Mouse (Mus musculus) monocyte, adult 5-6 weeks (primary cell): ENCODE measurements at regions not wholly inside any gene's neighbourhood (a gene's known extent, or its start where the extent isn't known, plus 50 kb on each side); places are given as distances from the start of the nearest gene placed in this dataset.

Experiments
- ATAC-seq: fragments of 153-309, 156-312 bp; replicated peaks from 2 replicates; pipeline ENCODE4 v1.8.0; 2017; ENCODE audit warnings: mild to moderate bottlenecking; ENCODE audit not compliant: low TSS enrichment, insufficient number of reproducible peaks, severe bottlenecking, poor library complexity, low FRiP score

DNA sequence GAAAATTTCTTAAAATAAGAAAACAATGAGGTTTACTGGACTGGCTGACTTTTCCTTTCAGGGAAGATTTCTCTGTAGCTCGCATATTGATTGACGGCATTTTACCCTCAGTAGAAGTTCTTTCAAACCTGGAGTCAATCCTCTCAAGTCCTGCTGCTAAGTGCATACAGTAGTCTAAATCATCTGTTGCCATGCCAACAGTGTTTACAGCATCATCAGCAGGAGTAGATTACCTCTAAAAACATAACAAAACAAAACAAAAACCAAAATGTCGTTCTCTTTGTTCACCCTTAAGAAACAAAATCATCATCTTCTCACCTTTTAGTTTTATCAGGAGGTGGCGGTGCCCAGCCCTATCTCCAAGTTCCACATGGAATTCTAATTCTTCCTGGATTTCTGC, 143.8 kb downstream of the Icos start:
- ATAC-seq: no peak

DNA sequence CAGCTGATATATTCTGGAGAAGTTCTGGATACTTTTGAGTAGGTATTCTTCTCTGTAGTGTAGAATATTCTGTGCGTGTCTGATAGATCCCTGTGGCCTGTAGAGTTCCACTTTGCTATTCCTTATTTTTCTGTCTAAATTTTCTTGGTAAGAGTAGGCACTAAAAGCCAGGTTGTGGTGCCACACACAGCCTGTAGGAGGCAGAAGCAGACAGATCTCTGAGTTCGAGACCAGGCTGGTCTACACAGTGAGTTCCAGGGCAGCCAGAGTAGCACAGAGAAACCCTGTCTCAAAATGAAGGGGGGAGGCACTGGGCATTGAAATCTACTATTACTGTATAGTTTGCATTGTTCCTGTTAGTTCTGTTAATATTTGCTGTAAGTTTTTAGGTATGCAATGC, 147.4 kb downstream of the Icos start:
- ATAC-seq: no peak

DNA sequence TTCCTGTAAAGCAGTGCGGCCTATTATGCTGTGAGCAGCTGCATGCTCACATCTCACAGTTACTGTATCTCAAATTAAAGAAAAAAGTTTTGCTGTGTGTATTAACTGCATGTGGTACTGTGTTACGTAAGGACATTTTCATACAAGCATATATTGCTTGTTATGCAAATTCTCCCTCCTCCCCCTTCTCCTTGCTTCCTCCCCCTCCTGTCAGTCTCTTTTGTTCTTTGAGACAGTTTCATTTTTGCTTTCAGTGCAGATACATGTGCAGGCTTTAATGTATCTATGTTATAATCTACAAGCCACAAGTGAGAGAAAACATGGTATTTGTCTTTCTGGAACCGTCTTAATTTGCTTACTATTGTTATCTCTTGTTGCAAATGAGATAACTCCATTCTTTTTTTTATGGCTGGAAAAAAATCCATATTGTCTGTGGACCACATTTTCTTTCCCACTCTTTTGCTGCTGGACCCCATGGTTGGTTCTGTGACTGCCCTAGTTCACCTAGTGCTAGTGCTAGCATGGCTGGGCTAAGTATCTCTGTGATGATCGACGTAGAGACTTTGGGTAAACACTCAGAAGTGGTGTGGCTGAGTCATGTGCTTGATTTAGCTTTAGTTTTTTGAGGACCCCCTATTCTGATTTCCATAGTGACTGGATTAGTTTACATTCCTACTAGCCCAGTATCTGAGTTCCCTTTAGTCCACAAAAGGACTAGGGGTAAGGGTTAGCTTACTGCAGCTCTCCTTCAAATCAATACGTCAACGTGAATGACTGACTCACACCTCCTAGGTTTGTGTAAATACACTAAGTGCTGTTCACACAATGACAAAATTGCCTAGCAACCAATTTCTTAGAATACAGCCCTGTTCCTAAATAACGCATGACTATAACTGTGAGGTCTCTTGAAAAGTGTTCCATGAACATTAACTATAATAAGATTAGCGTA, 158.1 kb downstream of the Icos start:
- no peak for ATAC-seq

DNA sequence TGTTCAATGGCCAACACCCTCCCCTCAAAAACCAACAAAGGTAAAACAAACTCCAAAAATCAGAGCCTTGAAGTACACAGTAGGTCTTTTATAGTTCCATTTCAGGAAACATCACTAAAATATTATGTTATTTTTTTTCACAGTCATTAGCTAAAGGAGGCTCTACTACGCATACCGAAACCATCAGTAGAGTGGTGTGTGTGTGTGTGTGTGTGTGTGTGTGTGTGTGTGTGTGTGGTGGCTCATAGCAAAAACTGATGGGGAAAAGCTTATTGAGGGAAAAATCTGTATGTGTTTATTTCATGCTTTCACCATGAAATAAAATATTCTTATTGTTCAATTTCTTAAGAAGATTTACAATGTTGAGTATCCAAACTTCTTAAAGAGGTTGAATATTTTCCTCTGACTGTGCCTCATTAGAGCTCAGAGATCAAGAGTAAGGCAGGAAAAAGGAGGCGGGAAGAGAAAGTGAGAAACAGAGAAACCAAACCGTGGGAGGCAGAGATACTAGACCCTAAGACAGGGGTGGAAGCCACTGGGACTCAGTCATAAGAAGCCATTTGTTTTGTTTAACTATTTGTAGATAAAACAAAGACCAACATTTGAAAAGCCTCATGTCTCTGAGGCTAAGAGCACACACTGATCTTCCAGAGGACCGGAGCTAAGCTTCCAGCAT, 159.6 kb downstream of the Icos start:
- ATAC-seq: no peak

DNA sequence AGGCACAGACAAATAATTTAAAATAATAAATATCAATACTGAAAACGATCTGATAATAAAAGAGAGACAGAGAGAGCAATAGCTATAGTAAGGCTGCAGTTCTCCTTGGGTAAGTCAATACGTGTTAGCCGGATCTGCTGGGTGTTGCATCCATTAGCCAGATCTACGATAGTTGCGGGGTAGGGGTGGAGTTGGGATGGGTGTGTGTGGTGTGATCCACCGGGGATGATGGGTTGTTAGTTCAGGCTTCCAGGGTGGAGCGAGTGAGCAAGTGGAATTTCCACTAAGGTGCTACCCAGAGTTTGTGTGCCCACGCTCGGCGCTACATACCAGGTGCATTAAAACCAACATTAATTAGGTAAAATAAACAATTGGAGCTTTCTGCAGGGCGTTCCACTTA, 160.2 kb downstream of the Icos start:
- no peak for ATAC-seq

DNA sequence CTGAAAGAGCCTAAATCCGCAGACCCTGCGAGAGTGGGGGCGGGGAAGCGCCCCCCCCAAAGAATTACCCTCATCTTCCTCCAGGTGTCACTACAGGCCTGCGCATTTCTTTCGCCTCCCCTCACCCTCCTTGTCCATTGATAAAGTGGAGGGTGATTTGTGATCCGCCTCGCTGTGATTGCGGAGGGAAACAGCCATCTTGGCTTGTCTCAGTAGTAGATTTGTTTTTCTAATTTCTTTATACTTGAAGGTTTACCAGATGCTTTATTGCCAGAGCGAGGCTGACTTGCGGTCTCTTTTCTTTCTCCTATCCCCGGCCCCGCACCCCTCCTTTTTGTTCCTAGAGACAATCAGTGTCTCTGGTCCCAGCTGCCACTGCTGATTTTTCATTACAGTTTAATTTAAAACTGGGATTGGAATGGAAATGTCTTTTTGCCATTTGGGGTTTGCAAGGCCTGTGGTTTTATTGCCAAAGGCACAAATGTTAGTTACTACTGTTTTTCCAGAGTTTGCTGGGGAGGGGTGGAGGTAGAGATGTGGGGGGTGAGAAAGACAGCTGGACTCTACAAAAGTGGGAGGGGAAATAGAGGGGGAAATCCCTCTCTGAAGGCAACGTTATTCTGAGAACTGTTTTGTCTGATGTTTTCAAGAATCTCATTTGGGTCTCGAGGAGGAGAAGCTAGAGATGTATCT, 161.7 kb downstream of the Icos start:
- no peak for ATAC-seq

DNA sequence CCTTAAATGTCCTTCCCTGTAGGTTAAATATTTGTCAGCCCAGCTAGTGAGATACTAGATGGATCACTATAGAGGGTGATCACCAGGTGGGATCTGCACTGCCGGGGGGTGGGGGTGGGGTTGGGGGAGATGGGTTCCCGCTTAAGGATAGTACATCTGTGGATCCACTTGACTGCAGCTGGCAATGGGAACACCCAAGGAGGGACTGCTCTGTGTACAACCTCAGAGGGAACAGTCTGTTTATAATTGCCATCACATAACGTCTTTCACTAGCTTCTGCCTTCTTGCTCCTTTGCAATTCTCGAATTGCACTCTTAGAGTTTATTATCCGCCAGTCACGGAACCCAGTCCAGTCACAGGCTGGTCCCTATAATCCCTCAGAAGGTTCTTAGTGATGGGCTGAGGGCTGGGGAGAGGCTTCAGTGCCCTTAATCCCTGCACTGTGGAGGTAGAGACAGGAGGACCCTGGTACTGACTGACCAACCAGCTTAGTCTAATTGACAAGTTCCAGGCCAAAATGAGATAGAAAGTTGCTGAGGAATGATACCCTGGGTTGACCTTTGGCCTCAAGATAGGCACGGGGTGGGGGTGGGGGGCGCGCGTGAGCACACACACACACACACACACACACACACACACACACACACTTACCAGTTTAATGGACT, 162.4 kb downstream of the Icos start:
- no peak for ATAC-seq

DNA sequence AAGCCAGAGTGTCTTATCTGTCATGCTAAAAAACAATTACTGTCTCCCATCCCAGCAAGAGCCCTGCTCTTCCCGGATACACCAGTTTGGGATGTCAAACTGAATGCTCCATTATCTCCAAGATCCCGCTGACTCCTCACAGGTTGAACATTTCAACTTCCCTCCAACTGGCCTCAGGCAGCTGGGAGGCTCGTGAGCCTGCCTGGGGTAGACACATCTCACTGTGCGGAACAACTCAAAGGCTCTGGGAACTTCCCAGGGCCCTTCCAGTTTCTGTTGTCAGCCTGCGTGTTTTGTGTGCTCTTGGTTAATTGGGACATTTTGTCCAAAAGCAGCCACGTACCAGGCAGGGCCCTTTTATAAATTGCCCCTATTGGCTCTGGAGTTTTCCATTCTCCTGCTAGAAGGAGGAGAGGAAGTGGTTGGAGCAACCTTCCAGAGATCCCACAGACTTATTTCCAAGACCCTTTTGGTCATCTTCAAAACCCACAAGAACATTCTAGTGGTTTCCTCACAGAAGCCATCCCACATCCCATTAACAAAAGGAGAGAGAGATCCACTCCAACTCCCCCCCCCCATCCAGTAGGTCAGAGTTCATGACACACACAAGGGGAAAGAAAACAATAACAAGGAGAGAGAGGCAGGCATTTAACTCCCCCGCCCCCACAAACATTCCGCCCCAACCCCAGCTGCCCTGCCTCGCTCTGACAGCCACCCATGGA, 163.3 kb downstream of the Icos start:
- no peak for ATAC-seq

DNA sequence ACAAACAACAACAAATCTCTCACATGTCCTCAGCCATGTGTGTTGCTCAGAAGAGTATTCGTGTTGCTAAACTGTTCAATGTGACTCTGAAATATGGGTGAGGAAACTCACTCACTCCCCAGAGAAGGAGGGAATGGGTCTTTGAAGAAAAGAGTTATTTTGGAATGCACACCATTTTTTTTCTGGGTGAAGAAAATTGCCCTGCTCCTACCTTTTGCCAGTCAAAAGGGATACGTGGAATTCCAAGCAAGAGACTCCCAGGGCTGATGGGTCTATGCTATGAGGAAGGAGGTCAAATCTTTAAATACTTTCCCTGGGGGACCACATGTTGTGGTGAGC, 163.8 kb downstream of the Icos start:
- ATAC-seq: no peak

DNA sequence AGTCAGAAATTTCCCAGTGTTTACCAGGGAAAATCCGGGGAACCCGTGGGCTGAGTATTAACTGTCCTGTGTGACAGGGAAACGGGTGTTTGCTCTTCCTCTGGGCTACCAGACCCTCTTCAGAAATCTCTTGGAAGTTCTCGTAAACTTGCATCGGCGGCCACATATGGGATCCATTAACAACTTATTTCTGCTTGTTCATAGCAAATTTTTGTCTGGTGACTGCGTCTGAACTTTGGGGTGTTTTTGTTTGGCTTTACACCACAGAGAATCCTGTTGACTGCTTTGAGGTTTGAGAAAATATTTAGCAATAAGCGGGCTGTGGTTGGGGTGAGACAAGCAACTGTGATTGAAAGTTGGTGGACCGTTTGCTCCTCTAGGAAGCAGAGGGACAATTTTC, 164.2 kb downstream of the Icos start:
- ATAC-seq: no peak

DNA sequence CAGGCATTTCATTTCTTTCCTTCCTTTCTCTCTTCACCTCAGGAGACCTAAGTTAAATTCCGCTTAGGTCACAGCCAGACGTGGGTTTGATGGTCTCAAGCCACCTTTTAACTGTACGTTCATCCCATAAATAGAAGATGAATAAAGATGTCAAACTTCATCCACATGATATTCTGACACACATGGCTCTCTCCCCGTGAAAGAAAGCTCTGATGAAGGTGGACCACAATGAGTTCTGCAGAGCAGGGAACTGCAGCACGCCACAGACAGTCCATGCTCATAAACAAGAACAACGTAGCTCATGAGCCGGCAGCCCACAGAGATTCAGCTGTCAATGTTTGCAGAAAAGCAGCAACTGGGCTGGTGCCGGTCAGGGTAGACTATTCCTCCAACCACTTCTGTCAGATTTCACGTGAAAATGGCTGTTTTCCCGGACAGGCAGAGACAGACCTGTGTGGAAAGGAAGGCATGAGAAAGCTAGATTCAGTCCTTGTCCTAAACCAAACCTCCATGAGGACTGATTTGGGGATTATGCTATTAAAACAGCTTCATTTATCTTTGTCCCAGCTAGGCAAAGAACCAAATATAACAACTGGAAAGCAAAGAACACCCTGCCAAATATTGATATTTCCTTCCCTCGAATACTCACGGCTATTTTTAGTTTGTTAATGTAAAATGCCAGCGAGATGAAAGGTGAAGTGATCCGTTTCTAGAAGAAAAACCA, 165.5 kb downstream of the Icos start:
- no peak for ATAC-seq

DNA sequence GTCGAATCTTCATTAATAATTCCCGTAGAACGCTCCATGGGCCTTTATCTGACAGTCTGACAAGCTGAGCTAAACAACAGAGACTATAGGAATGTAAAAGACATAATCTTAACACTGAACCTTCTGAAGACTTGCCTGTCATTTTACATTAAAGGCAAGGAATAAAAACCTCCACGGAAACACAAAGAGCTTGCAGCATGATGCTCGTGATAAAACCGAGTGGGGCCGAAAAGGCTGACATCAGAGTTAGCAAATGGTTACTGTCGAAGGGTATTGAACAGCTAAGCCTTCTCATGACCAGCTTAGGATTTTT, 166.0 kb downstream of the Icos start:
- no peak for ATAC-seq

DNA sequence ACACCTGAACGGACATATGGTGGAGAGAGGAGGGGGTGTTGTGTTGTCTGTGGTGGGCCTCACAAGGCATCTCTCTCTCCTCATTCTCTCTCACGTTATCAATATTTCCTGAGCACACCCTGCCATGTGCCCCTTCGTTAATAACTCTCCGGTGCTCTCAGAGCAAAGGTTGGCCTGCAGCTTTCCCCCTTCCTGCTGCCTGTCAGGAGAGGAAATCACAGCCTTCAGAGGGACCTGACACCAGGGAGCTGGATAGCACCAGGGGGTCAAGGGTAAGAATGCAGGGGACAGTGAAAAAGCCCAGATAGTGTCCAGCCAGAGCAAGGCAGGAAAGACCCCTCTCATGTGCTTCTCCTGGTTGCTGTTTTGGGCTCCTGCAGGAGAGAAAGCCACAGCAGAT, 167.3 kb downstream of the Icos start:
- no peak for ATAC-seq

DNA sequence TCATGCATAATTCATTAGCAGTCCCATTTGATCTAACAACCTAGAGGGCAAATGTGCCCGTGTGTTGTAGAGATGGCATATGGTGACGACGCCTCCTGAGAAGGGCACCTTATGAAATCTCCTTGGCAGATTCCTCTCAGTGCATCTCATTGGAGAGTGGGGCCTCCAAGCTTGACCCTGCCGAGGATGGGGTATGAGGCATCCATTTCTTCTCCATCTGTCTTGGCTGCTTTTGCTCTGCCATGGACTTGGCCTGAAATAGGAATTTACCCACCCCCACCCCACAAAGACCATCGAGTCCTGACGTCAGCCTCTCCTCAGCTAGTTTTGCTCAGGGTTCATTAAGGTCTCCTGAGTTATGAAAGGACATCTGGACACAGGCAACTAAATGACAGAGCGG, 167.8 kb downstream of the Icos start:
- no peak for ATAC-seq

DNA sequence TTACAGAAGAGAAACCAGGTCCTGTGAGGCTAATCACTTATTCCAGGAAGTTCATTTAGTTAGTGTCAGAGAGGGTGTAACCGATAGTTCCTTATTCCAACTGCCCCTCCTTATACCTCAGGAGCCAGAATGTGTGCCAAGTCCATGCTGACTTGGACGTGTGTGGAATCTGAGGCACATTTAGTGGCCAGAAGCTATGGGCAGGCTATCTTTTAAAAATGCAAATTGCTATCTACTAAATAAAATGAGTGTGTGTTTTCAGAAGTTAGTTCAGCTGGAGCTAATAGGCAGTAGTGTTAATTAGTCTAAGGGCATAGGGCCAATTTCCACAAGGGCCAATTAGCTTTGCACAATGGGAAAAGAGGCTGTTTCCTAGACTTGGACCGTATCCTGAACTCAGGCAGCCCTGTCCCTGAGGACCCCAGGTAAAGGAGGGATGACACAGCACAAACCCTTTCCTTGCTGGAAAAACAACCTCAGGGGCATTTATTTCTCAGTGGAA, 168.5 kb downstream of the Icos start:
- no peak for ATAC-seq

DNA sequence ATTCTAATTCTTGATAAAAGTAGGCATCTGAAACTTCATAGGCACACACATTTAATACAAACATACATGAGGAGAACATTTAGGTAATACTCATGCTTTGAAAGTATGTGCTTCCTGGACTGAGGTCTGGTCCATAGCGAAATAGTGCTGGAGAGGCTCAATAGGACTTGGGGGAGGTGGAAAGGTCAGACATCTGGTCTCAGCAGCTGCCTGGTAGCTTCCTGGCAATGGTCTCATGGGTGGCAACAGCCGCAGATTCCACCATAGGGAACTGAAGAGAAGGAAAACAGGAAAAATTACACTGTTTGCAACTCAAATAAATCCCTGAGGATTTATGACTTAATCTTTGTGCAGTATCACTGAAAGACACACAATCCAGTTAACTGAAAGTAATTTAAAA, 174.0 kb downstream of the Icos start:
- ATAC-seq: no peak

DNA sequence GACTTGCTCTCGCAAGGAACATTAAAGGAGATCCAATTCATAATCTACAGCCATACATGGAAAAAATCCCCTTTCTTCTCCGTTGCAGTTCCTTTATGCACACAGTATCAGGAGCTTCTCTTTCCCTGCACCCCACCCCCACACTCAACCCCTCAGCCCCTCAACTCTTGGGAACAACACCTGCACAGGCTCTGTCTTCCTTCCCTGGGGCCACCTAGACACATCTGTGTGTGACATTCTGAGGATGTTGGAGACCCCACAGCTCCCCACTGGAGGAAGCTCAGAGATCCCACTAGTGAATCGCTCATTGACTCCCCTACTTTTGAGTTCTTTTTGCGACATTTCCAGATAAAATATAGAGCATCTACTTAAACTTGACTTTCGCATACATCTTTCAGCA, 174.4 kb downstream of the Icos start:
- no peak for ATAC-seq

DNA sequence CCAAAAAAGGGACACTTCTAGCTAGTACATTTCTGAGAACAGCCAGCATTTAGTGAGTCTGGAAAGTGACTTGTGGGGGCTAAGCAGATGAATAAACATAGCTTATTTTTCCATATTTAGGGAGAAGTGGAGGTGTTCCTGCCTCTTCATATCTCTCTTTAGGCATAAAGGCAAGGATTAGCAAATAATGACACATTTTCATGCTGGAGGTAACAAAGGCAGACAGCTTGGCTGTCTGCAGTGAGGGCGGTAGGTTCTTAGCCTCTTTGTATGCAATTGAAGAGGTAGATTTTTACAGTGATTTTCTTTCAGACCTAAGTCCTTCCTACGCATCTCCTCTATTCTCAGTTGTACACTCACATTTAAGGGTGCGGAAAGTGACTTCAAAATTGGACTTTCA, 176.5 kb downstream of the Icos start:
- ATAC-seq: no peak
